Mouse (Mus musculus): ENCODE measurements at regions not wholly inside any gene's neighbourhood (a gene's known extent, or its start where the extent isn't known, plus 50 kb on each side); places are given as distances from the start of the nearest gene placed in this dataset.

DNA sequence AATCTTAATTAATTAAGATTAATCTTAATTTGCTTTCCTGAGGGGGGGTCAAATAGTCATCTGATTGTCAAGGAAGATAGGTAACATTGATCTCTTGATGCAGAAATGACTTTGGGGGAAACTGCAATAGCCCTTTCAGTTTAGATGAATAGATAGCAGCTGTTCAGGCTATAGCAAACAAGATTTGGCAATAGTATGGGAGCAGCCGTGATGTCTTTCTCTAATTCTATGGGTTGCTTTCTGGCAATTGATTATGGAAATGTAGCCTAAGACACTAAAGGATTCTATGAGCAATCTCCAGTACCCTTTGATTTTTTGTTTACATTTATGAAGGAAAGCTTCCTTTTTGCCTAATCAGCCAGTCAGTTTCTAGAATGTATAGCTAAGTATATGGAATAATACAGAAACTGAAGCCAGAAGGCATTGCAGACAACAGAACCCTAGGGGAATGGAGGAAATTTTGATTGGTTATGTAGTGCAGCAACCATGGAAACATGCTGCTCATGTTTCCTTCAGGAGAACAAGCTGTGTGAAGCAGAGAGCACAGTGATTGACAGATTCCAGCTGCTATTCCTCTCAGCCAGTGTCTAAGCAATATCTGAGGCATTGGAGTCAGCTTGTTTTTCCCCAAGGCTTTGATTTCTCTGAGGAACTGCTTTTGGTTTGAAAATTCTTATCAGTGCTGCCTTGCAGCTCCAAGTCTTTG lies 608.7 kb upstream of the Cypt1 start:
- DNase-seq (ENCODE audit: low spot score), result peak; percentile 0

All from gastrocnemius, adult 18-20 months (tissue).